Mouse (Mus musculus): Measurements from ENCODE around the gene Slc37a1. TPM values are rescaled to one million over a fixed set of nuclear protein-coding genes. Genes with fewer than 3 reads are reported as not detected.

Slc37a1 gene
- polyA plus RNA-seq, 1 experiment = 21.9 TPM

DNA sequence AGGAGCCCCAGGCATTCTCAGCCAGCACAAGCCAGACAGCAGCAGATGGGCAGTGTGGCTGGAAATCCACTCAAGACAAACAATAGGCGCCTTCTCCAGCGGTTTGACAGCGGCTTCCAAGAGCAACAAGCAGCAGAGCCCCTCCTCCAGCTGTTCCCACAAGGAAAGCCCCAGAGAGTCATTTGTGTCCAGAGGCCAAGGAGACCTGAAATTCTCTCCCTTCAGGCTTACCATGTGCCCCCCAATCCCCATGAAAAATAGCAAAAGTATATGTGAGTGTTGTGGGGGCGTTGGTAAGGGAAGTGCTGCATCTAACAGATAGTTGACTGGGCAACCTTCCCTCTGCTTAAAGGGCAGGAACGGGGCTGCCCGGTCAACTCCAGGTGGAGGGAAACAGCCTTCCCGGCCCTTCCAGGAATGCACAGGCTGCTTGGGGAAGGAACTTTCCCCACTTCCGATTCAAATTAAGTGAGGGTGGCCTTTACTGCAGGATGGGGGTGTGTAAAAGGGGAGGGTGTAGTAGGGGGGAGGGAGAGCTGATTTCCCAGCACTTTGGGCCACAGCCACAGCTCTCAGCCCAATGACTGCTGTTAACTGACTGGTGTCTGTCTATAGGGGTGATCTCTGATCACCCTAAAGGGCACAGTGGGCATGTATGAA, 98.5 kb downstream of the Slc37a1 start:
- WGBS = 35% methylated on average over 8 of the region's 8 CpGs
- Histone ChIP-seq H3K4me3 (replicated peaks; ENCODE audit: control insufficient read depth, low read depth, low read length) (no peak overlapping the region), H3K27ac (ENCODE audit: control insufficient read depth, insufficient read depth, low read depth, low read length, poor library complexity) (no peak overlapping the region), H3K4me1 (ENCODE audit: control insufficient read depth, insufficient read depth, low read length) (no peaks in the 10 kb centered on the region)
- TF ChIP-seq POLR2A (IDR thresholded peaks at IDR 0.05; ENCODE audit: borderline replicate concordance, control insufficient read depth, low read depth, low read length) (no peak), CTCF (IDR thresholded peaks at IDR 0.05; ENCODE audit: control insufficient read depth, insufficient read depth, low read length) (no peak)

DNA sequence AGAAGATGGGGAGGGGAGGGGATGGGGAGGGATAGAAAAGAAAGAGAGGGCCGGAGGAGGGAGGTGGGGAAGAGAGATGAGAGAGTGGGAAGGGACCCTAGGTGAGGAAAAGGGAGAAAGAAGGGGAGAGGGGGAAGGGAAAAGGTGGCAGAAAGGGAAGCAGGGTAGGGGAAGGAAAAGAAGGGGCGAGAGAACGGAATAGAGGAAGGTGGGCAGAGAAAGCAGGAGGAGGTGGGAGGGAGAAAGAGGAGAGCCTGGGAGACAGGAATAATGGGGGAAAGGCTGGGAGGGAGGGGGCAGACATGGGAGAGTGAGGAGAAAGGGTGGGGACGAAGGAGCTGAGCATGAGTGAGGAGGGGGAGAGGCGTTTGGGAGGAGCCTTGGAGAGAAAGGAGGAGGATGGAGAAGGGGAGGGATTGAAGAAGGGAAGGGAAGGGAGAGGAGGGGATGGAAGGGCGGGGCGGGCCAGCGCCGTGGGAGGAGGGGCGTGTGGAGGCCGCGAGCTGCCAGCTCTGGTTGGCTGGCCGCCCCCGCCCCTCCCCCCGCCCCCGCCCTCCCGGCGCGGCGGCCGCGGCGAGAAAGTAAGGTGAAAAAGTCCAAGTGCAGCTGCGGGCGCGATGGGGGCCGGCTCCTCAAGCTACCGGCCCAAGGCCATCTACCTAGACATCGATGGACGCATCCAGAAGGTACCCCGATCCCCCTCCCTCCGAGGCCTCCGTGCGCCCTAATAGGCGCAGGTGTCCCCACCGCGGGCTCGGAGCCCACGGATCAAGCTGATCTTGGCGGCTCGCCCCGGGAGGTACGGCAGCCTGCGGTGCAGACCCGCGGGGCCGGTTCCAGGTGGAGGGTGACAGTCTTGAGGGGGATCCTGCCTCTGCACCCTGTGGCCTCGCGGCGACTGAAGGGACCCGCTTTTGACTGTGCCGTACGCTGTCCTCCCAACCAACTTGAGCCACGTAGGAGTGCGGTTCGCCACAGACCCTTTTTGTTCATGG, 99.4 kb downstream of the Slc37a1 start, which contains the start of gene Pde9a:
Pde9a (plus strand) TSS at position 540 of the 995 bp plus-strand sequence.
- Histone ChIP-seq H3K27ac (ENCODE audit: control insufficient read depth, insufficient read depth, low read depth, low read length, poor library complexity) (no peak within 1 kb of the TSS), H3K4me3 (replicated peaks; ENCODE audit: control insufficient read depth, low read depth, low read length) (no peak within 1 kb of the TSS), H3K4me1 (ENCODE audit: control insufficient read depth, insufficient read depth, low read length) (no peaks in the 10 kb centered on the region)
- WGBS = 3% methylated on average over 55 of the region's 56 CpGs
- TF ChIP-seq POLR2A (IDR thresholded peaks at IDR 0.05; ENCODE audit: borderline replicate concordance, control insufficient read depth, low read depth, low read length) (no peak), CTCF (IDR thresholded peaks at IDR 0.05; ENCODE audit: control insufficient read depth, insufficient read depth, low read length) (no peak)

DNA sequence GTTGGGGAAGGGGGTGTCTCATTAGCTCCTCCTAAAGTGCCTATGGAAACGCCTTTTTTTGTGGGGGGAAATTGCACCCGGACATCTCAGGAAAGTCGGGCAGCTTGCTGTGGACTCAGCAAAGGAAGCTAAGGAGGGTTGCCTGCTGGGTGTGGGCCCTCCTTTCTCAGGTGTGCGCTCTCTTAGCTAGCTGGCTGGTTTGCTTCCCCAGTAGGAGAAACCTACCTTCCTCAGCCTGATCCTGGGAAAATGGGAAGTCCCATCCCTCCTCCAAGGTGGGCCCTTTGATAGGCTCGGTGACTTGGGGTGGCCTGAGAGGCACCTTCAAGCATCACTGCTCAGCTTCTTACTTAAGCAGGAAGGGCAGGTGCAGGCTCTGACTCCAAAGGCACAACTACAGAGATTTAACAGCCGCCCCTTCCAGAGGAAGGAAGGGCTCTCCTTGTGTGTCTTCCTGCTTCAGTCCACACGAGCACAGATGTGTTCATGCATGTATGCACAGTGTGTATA, 100.2 kb downstream of the Slc37a1 start:
- Histone ChIP-seq H3K4me1 (ENCODE audit: control insufficient read depth, insufficient read depth, low read length) (no peaks in the 10 kb centered on the region), H3K27ac (ENCODE audit: control insufficient read depth, insufficient read depth, low read depth, low read length, poor library complexity) (no peak overlapping the region), H3K4me3 (replicated peaks; ENCODE audit: control insufficient read depth, low read depth, low read length) (no peak overlapping the region)
- TF ChIP-seq POLR2A (IDR thresholded peaks at IDR 0.05; ENCODE audit: borderline replicate concordance, control insufficient read depth, low read depth, low read length) (no peak), CTCF (IDR thresholded peaks at IDR 0.05; ENCODE audit: control insufficient read depth, insufficient read depth, low read length) (no peak)
- 10% methylated on average over 7 of the region's 7 CpGs for WGBS

DNA sequence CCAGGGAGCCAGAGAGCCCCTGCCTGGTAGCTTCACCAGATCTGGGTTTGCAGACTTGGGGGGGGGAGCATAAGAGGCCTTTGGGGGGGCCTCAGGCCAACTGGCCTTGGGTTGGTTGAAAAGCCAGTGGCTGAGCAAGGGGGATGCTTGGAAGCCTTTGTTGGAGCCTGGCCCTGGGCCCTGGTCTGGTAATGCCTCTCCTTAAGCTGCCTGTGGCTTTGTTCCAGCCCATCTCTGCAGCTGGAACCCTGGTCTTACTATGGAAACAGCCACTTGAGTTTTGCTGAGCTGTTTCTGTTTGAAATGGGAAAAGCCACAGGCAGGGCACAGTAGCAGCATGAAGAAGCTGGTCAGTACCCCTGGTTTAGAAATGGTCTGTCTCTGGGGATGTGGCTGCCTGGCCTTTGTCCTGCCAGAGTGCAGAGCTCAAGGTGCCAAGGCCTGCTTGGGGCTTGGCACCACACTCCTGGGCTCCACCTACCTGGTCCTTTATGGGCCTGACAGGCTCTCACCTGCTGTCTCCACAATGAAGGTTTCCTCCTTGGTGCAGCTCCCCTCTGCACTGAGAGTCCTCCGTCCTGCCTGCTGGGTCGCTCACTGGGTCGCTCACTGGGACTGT, 102.9 kb downstream of the Slc37a1 start:
- Histone ChIP-seq H3K27ac (ENCODE audit: control insufficient read depth, insufficient read depth, low read depth, low read length, poor library complexity) (no peak overlapping the region), H3K4me3 (replicated peaks; ENCODE audit: control insufficient read depth, low read depth, low read length) (no peak overlapping the region), H3K4me1 (ENCODE audit: control insufficient read depth, insufficient read depth, low read length) (no peaks in the 10 kb centered on the region)
- 80% methylated on average over 3 of the region's 3 CpGs for WGBS
- TF ChIP-seq CTCF (IDR thresholded peaks at IDR 0.05; ENCODE audit: control insufficient read depth, insufficient read depth, low read length) = no peak
- TF ChIP-seq POLR2A (IDR thresholded peaks at IDR 0.05; ENCODE audit: borderline replicate concordance, control insufficient read depth, low read depth, low read length) = no peak

DNA sequence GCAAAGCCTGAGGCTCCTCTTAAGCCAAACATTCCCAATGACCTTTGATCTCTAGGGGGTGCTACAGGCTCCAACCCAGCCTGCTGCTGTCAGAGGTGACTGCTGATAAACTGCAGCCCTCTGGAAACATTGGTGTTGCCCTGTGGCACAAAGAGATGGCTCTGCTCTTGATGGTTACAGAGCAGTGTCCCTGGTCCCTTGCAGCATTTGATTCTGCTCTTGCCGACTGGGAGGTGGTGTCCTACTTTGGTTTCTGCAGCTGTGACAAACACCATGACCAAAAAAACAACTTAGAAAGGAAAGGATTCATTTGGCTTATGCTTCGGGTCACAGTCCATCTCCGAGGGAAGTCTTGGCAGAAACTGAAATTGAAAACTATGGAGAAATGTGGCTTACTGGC, 104.9 kb downstream of the Slc37a1 start:
- 63% methylated on average over 3 of the region's 3 CpGs for WGBS
- Histone ChIP-seq H3K4me1 (ENCODE audit: control insufficient read depth, insufficient read depth, low read length) (no peaks in the 10 kb centered on the region), H3K4me3 (replicated peaks; ENCODE audit: control insufficient read depth, low read depth, low read length) (no peak overlapping the region), H3K27ac (ENCODE audit: control insufficient read depth, insufficient read depth, low read depth, low read length, poor library complexity) (no peak overlapping the region)
- no peak for TF ChIP-seq POLR2A (IDR thresholded peaks at IDR 0.05; ENCODE audit: borderline replicate concordance, control insufficient read depth, low read depth, low read length)
- TF ChIP-seq CTCF (IDR thresholded peaks at IDR 0.05; ENCODE audit: control insufficient read depth, insufficient read depth, low read length) = no peak

DNA sequence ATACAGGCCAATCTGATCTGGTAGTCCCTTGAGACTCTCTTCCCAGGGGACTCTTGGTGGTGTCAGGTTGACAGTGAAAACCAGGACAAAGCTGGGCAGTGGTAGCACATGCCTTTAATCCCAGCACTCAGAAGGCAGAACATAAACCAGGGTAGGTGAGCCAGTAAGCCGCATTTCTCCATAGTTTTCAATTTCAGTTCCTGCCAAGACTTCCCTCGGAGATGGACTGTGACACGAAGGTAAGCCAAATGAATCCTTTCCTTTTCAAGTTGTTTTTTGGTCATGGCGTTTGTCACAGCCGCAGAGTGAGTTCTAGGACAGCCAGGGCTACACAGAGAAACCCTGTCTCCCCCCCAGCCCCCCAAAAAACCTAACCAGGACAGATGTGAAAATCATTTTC, 105.4 kb downstream of the Slc37a1 start:
- Histone ChIP-seq H3K27ac (ENCODE audit: control insufficient read depth, insufficient read depth, low read depth, low read length, poor library complexity) (no peak overlapping the region), H3K4me1 (ENCODE audit: control insufficient read depth, insufficient read depth, low read length) (no peaks in the 10 kb centered on the region), H3K4me3 (replicated peaks; ENCODE audit: control insufficient read depth, low read depth, low read length) (no peak overlapping the region)
- WGBS = 82% methylated on average over 5 of the region's 5 CpGs
- TF ChIP-seq CTCF (IDR thresholded peaks at IDR 0.05; ENCODE audit: control insufficient read depth, insufficient read depth, low read length) = no peak
- no peak for TF ChIP-seq POLR2A (IDR thresholded peaks at IDR 0.05; ENCODE audit: borderline replicate concordance, control insufficient read depth, low read depth, low read length)

DNA sequence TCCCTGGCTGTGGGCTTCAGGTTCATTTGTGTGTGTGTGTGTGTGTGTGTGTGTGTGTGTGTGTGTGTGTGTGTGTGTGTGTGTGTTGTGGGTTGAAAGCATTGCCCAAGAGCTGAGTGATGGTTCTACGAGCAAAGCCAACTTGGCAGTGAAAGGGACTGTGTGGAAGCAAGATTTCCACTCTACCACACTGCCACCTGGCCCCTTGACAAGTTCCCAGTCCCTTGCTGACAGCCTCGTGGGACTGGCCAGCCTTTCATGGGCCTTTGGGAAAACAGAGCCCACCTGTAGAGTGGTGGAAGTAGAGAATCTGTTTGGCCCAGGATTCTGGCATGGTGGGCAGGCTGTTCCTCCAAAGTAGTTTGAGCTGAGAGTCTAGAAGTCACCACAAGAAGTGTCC, 107.2 kb downstream of the Slc37a1 start:
- no peak overlapping the region for H3K27ac ChIP-seq (ENCODE audit: control insufficient read depth, insufficient read depth, low read depth, low read length, poor library complexity)
- 38% methylated on average over 2 of the region's 2 CpGs for WGBS
- H3K4me3 ChIP-seq (replicated peaks; ENCODE audit: control insufficient read depth, low read depth, low read length) = no peak overlapping the region
- no peak for TF ChIP-seq CTCF (IDR thresholded peaks at IDR 0.05; ENCODE audit: control insufficient read depth, insufficient read depth, low read length)
- TF ChIP-seq POLR2A (IDR thresholded peaks at IDR 0.05; ENCODE audit: borderline replicate concordance, control insufficient read depth, low read depth, low read length) = no peak
- no peaks in the 10 kb centered on the region for H3K4me1 ChIP-seq (ENCODE audit: control insufficient read depth, insufficient read depth, low read length)

DNA sequence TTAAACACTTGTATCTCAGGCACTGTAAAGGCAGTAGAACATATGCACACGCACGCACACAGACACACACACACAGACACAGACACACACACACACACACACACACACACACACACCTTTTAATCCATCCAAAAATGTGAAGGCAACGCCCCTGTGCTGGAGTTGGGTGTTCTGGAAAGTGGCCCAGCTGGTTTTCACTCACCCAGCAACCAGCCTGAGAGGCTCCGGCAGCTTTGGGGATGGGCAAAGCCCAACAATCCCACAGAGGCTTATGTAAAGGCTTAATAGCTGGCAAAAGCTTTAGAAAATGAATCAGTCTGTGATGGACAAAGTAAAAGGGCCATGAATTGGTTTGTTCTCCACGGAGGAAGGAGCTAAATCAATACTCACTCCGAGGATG, 113.7 kb downstream of the Slc37a1 start:
- Histone ChIP-seq H3K4me3 (replicated peaks; ENCODE audit: control insufficient read depth, low read depth, low read length) (no peak overlapping the region), H3K27ac (ENCODE audit: control insufficient read depth, insufficient read depth, low read depth, low read length, poor library complexity) (no peak overlapping the region; the same call in 1 of the 2 replicates), H3K4me1 (ENCODE audit: control insufficient read depth, insufficient read depth, low read length) (no peaks in the 10 kb centered on the region)
- 80% methylated on average over 6 of the region's 6 CpGs for WGBS
- no peak for TF ChIP-seq POLR2A (IDR thresholded peaks at IDR 0.05; ENCODE audit: borderline replicate concordance, control insufficient read depth, low read depth, low read length)
- no peak for TF ChIP-seq CTCF (IDR thresholded peaks at IDR 0.05; ENCODE audit: control insufficient read depth, insufficient read depth, low read length)

Other genes starting within 250 kb of the Slc37a1 start
- gene Abcg1, start 229.1 kb upstream of the Slc37a1 start, polyA plus RNA-seq (2011; ENCODE audit: insufficient read depth, insufficient read length, low replicate concordance, missing spikeins) = 5.2 and 10.4 TPM in 2 replicates
- not detected in 2 replicates for gene Tff3, start 157.1 kb upstream of the Slc37a1 start, polyA plus RNA-seq (2011; ENCODE audit: insufficient read depth, insufficient read length, low replicate concordance, missing spikeins)
- not detected in 2 replicates for gene Tff2, start 142.5 kb upstream of the Slc37a1 start, polyA plus RNA-seq (2011; ENCODE audit: insufficient read depth, insufficient read length, low replicate concordance, missing spikeins)
- not detected in 2 replicates for gene Tff1, start 121.5 kb upstream of the Slc37a1 start, polyA plus RNA-seq (2011; ENCODE audit: insufficient read depth, insufficient read length, low replicate concordance, missing spikeins)
- 4.2 and 4.3 TPM in 2 replicates for gene Tmprss3, start 87.8 kb upstream of the Slc37a1 start, polyA plus RNA-seq (2011; ENCODE audit: insufficient read depth, insufficient read length, low replicate concordance, missing spikeins)
- 7.3 and 13.0 TPM in 2 replicates for gene Ubash3a, start 78.9 kb upstream of the Slc37a1 start, polyA plus RNA-seq (2011; ENCODE audit: insufficient read depth, insufficient read length, low replicate concordance, missing spikeins)
- gene Rsph1, start 9.4 kb upstream of the Slc37a1 start, polyA plus RNA-seq (2011; ENCODE audit: insufficient read depth, insufficient read length, low replicate concordance, missing spikeins) = 5.8 and 10.4 TPM in 2 replicates
- gene Pde9a, start 99.4 kb downstream of the Slc37a1 start, polyA plus RNA-seq (2011; ENCODE audit: insufficient read depth, insufficient read length, low replicate concordance, missing spikeins) = 1.3 and 2.9 TPM in 2 replicates
- gene Wdr4, start 233.2 kb downstream of the Slc37a1 start, polyA plus RNA-seq (2011; ENCODE audit: insufficient read depth, insufficient read length, low replicate concordance, missing spikeins) = 9.8 and 13.6 TPM in 2 replicates
- gene Ndufv3, start 233.3 kb downstream of the Slc37a1 start, polyA plus RNA-seq (2011; ENCODE audit: insufficient read depth, insufficient read length, low replicate concordance, missing spikeins) = 57.2 and 97.0 TPM in 2 replicates

Data from bone marrow, adult 2 months (tissue).